Mouse (Mus musculus) stomach, postnatal 0 days (tissue): ENCODE measurements at regions not wholly inside any gene's neighbourhood (a gene's known extent, or its start where the extent isn't known, plus 50 kb on each side); places are given as distances from the start of the nearest gene placed in this dataset.
"Not testable (repeated sequence)": the region's sequence is repeated elsewhere in the genome, so short reads cannot be mapped to it uniquely, and the experiment has no call there.

Experiments
- ATAC-seq: fragments of 200-750 bp; cut with Nextera tagmentation; 2 replicates; pipeline ENCODE4 v1.8.0; 2017; ENCODE audit not compliant: low FRiP score, low TSS enrichment
- DNase-seq: peaks from one replicate; pipeline ENCODE4 v3.0.0-alpha.2; 2016; ENCODE audit warnings: low spot score
- H3K27ac ChIP-seq: fragments of 300-500 bp; sonication (generic); replicated peaks from 2 replicates; pipeline ENCODE4 v1.5.1; 2014; ENCODE audit warnings: mild to moderate bottlenecking, control low read depth
- H3K27me3 ChIP-seq: fragments of 300-500 bp; sonication (generic); 2 replicates; pipeline ENCODE4 v1.6.1; 2014; ENCODE audit warnings: low read length; ENCODE audit not compliant: control insufficient read depth, insufficient read depth
- H3K36me3 ChIP-seq: fragments of 300-500 bp; sonication (generic); 2 replicates; pipeline ENCODE4 v1.6.1; 2014; ENCODE audit warnings: low read length, mixed read lengths; ENCODE audit not compliant: control insufficient read depth, insufficient read depth
- H3K4me1 ChIP-seq: fragments of 300-500 bp; sonication (generic); replicated peaks from 2 replicates; pipeline ENCODE4 v1.6.1; 2014; ENCODE audit warnings: antibody characterized with exemption; ENCODE audit not compliant: control insufficient read depth, insufficient read depth
- H3K4me2 ChIP-seq: fragments of 300-500 bp; sonication (generic); replicated peaks from 2 replicates; pipeline ENCODE4 v1.6.1; 2014; ENCODE audit warnings: low read depth, mild to moderate bottlenecking, control low read depth, moderate library complexity
- H3K4me3 ChIP-seq: fragments of 300-500 bp; sonication (generic); 2 replicates; pipeline ENCODE4 v1.5.1; 2014; ENCODE audit warnings: low read depth, low read length, control low read depth
- H3K9ac ChIP-seq: fragments of 300-500 bp; sonication (generic); 2 replicates; pipeline ENCODE4 v1.6.1; 2014; ENCODE audit warnings: mild to moderate bottlenecking, low read length, control low read depth, mixed read lengths
- H3K9me3 ChIP-seq: fragments of 300-500 bp; sonication (generic); 2 replicates; pipeline ENCODE4 v1.6.1; 2016; ENCODE audit warnings: low read length; ENCODE audit not compliant: control insufficient read depth
- CTCF ChIP-seq: IDR thresholded peaks from 2 replicates; pipeline ENCODE4 v1.5.1; 2016; ENCODE audit warnings: antibody characterized with exemption, low read depth, mild to moderate bottlenecking, moderate library complexity
- EP300 ChIP-seq: optimal IDR thresholded peaks from 2 replicates; pipeline ENCODE3; 2016; ENCODE audit warnings: antibody characterized with exemption
- WGBS: fragments of 180-500 bp; shearing (Covaris S2); extraction: QIAGEN DNeasy Blood & Tissue Kit; methylation state at CpG from one replicate; pipeline ENCODE4 v1.1.7; 2014; 5-methylcytosine and 5-hydroxymethylcytosine counted together

DNA sequence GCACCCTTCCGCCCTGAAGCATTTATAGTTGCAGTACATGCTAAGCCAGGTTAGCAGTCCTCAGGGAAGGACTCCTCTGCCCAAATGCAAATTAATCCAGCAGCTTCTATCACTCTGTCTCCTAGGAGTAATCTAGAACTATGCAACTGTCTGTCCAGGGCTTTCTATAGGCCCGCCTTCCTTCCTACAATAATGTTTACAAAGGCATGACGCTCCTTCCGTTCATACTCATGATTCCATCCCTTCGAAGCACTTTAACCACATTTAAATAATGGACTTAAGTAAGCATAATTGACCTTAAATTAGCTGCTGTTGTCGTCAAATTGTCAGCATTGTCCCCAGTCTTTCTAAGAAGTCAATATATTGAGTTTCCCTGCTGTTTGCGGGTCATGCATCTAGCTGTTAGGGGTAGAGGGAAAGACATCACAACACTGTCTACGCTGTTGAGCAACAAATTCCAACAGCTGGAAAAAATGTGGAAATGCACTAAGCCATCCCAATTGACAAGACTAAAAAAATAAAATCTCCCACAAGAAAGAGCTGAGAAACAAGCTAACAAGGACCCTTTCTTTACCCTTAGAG lies 166.3 kb downstream of the Iqub start:
- WGBS = 49% methylated on average over 8 of the region's 8 CpGs
- TF ChIP-seq CTCF (no peak), EP300 (no peak)
- Histone ChIP-seq H3K36me3 (no peaks in the 10 kb centered on the region), H3K27ac (no peak overlapping the region), H3K9ac (no peak overlapping the region), H3K4me3 (no peak overlapping the region), H3K9me3 (no peaks in the 10 kb centered on the region), H3K4me2 (peak overlapping the region; percentile 11; the same call in 1 of the 2 replicates), H3K27me3 (no peaks in the 10 kb centered on the region), H3K4me1 (no peaks in the 10 kb centered on the region)
- no peak for ATAC-seq
- no peak for DNase-seq

DNA sequence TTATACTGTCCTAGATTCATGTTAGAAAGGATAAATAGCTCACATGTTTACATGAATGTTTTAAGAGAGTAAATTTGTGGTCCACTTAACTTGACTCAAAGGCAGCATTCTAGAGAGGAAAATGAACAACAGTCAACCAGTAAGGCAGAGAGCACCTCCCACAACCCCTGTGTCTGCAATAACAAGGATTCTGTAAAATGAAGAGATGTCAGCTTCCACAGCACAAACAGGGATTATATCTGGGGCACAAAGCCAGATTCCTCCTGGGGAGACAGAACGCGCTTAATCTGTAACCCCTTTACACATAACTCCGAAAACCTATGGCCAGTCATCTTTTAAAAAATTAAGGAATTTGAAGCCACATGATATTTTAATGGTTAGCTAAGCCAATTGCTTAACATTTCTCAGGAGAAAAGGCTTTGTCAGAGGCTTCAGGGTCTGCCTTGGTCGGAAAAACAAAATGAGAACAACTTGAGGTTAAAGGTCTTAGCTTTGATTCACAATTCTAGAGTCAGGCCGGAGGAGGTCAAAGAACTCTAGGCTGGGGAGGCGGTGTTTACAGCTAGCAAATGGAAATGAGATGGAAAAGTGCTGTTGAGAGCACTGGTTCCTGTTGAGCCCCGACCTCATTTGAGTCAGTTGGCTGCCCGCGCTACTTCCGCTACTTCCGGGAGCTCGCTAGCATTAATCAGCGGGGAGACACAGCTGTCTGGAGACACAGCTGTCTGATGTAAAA lies 167.0 kb downstream of the Iqub start:
- Histone ChIP-seq H3K4me1 (no peaks in the 10 kb centered on the region), H3K27ac (no peak overlapping the region), H3K4me2 (peak overlapping the region; percentile 11; the same call in 1 of the 2 replicates), H3K36me3 (no peaks in the 10 kb centered on the region), H3K9ac (no peak overlapping the region), H3K27me3 (no peaks in the 10 kb centered on the region), H3K4me3 (no peak overlapping the region), H3K9me3 (no peaks in the 10 kb centered on the region)
- TF ChIP-seq CTCF = no peak
- TF ChIP-seq EP300 = no peak
- DNase-seq = peak; percentile 17
- ATAC-seq = peak; percentile 42; the same call in 1 of the 2 replicates
- 41% methylated on average over 13 of the region's 13 CpGs for WGBS

DNA sequence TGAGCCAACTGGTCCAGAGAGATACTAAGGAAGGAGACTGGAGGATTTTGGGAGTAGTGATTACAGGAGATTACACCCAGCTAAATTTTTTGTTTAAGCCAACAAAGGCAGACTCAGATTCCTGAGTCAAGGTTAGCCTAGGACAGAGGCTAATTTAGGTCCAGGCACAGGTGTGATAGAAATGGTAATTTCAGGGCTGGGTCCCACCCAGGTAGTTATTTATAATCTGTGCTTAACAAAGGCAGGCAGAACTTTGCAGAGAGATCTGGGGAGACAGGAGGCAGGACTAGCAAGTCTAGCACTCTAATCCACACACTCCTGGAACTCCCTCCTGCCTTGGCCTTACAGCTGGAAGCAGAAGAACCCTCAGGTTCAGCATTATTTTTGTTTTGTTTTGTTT lies 172.4 kb downstream of the Iqub start:
- no peak overlapping the region for H3K4me3 ChIP-seq
- no peaks in the 10 kb centered on the region for H3K9me3 ChIP-seq
- DNase-seq (no peak), ATAC-seq (no peak)
- TF ChIP-seq CTCF = no peak
- TF ChIP-seq EP300 = no peak
- H3K27ac ChIP-seq = no peak overlapping the region
- no peaks in the 10 kb centered on the region for H3K27me3 ChIP-seq
- H3K9ac ChIP-seq = no peak overlapping the region
- H3K4me1 ChIP-seq = no peaks in the 10 kb centered on the region
- no peaks in the 10 kb centered on the region for H3K36me3 ChIP-seq
- H3K4me2 ChIP-seq = no peak overlapping the region

DNA sequence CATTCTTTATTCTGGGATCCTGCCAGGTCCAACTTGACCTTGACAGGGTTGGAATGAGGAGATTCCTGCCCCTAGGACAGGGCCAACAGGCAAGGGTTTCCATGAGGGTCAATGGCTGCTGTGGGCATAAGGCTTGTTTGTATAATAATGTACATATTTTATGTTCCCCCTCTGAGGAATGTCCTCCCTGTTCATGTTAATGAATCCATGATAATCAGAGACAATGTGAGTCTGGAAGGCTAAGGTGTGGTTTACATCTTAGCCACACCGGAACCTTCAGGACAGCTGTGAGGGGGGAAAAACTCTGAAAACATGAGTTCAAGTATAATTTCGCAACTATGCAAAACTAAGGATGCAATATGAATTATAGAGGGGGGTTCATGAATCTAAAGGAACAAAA lies 172.8 kb downstream of the Iqub start:
- TF ChIP-seq CTCF = no peak
- no peak for TF ChIP-seq EP300
- WGBS = 88% methylated on average over 2 of the region's 2 CpGs

DNA sequence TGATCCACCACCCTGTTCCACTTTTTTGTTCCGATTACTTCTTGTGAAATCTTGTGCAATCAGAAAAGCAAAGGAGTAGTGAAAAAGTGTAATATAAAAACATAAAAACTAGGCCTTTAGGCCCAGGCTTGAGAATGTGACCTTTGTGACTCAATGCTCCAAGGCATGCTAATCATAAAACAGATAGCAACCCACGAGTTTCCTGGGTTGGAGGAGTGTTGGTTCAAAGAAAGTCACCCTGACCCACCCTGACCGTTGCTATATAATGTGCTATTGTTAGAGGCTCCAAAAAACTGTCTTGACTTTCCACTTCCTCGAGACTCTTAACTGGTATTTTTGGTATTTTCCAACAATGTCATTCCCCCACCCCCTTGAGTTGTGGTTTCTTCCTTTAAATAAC lies 172.2 kb upstream of the Slc13a1 start:
- not testable (repeated sequence) for H3K9ac ChIP-seq, H3K36me3 ChIP-seq, H3K4me2 ChIP-seq, H3K27me3 ChIP-seq, H3K9me3 ChIP-seq, ATAC-seq, H3K4me3 ChIP-seq, H3K27ac ChIP-seq, DNase-seq, H3K4me1 ChIP-seq
- WGBS = 70% methylated on average over 4 of the region's 4 CpGs

More for the DNA sequence above, 172.8 kb downstream of the Iqub start:
- no peak overlapping the region for H3K4me2 ChIP-seq
- DNase-seq = no peak
- no peaks in the 10 kb centered on the region for H3K36me3 ChIP-seq
- no peak overlapping the region for H3K9ac ChIP-seq
- H3K27ac ChIP-seq = no peak overlapping the region
- H3K27me3 ChIP-seq = no peaks in the 10 kb centered on the region
- no peaks in the 10 kb centered on the region for H3K9me3 ChIP-seq
- no peak overlapping the region for H3K4me3 ChIP-seq
- ATAC-seq = no peak
- H3K4me1 ChIP-seq = no peaks in the 10 kb centered on the region

DNA sequence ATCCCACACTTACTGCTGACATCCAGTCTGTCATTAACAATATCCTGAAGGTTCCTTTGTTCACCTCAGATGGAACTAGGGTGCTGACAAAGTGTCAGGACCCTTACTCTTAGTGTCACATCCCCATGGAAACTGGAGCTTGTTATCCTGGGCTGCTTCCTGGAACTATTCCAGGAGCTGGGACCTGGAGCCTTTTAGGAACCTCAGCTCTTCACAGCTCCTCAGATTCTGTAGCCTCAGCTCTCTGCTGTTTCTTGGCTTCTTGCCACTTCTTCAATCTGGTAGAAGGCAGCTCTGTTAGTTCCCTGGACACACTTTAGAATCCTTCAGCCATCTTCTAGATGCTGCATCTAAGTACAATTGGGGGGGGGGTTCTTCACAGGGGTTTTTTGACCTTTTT lies 157.3 kb upstream of the Slc13a1 start:
- Histone ChIP-seq H3K27ac (no peak overlapping the region), H3K27me3 (no peaks in the 10 kb centered on the region), H3K4me3 (no peak overlapping the region), H3K4me2 (no peak overlapping the region), H3K36me3 (no peaks in the 10 kb centered on the region), H3K9me3 (no peaks in the 10 kb centered on the region), H3K4me1 (no peaks in the 10 kb centered on the region), H3K9ac (no peak overlapping the region)
- no peak for TF ChIP-seq CTCF
- TF ChIP-seq EP300 = no peak
- no peak for ATAC-seq
- DNase-seq = no peak
